Mouse (Mus musculus) layer of hippocampus, postnatal 25 days (tissue): ENCODE results near the gene Art3. TPM values are rescaled to one million over a fixed set of nuclear protein-coding genes. Genes with fewer than 3 reads are reported as not detected.

Experiments
- microRNA-seq, 2 experiments: library from miRNA; unstranded; fragments of <30 nt; microRNA quantifications; one replicate each; pipeline ENCODE4 v1.2.0; 2021
- total RNA-seq, 2 experiments: library from RNA; stranded (reverse); gene quantifications; 2 replicates each; pipeline ENCODE4 v1.2.3; 2021

Gene Art3
- total RNA-seq, 2 experiments from 2014 or later: 5.0 to 5.5 TPM

Small RNA genes lying within 50 kb of the gene (microRNA-seq; reads per million reads assigned to microRNA genes)
- 0 reads per million in 2 experiments for gene Mir6415

Other genes starting within 250 kb of the Art3 start
- 100 to 1,000 TPM; 214 to 234 TPM for gene G3bp2, start 248.1 kb upstream of the Art3 start, total RNA-seq
- 10 to 100 TPM; 81.8 to 83.5 TPM for gene Uso1, start 193.9 kb upstream of the Art3 start, total RNA-seq
- not detected for gene U90926, start 116.4 kb upstream of the Art3 start, total RNA-seq
- gene Ppef2, start 75.5 kb upstream of the Art3 start, total RNA-seq: under 1 TPM in 1 of 2 experiments, not detected in 1; 0.79 TPM
- gene Naaa, start 53.7 kb upstream of the Art3 start, total RNA-seq: 10 to 100 TPM; 46.4 to 48.1 TPM
- gene Sdad1, start 21.3 kb upstream of the Art3 start, total RNA-seq: 10 to 100 TPM; 20.1 to 25.5 TPM
- not detected for gene Cxcl9, start 3.7 kb upstream of the Art3 start, total RNA-seq
- gene Cxcl10, start 17.1 kb downstream of the Art3 start, total RNA-seq: not detected
- 10 to 100 TPM; 30.0 to 38.5 TPM for gene Nup54, start 103.4 kb downstream of the Art3 start, total RNA-seq
- 10 to 100 TPM; 91.2 to 92.7 TPM for gene Scarb2, start 175.0 kb downstream of the Art3 start, total RNA-seq
- under 1 TPM in 1 of 2 experiments, not detected in 1; 0.42 TPM for gene Fam47e, start 223.2 kb downstream of the Art3 start, total RNA-seq